Mouse (Mus musculus) small intestine, adult 2 months (tissue): Measurements from ENCODE around the gene Fer. TPM values are rescaled to one million over a fixed set of nuclear protein-coding genes. Genes with fewer than 3 reads are reported as not detected.

Experiments used
- H3K27ac ChIP-seq: fragments of 200-500 bp; 2 replicates; pipeline ENCODE4 v1.5.1; 2012; ENCODE audit warnings: low read depth, low read length, control low read depth, inconsistent platforms; ENCODE audit not compliant: insufficient read depth
- H3K27me3 ChIP-seq: fragments of 200-500 bp; 2 replicates; pipeline ENCODE4 v1.6.1; 2012; ENCODE audit warnings: mild to moderate bottlenecking, moderate library complexity, low read length, inconsistent platforms; ENCODE audit not compliant: control insufficient read depth, insufficient read depth
- H3K36me3 ChIP-seq: fragments of 200-500 bp; 2 replicates; pipeline ENCODE4 v1.6.1; 2012; ENCODE audit warnings: mild to moderate bottlenecking, low read length, control low read depth, inconsistent platforms; ENCODE audit not compliant: control insufficient read depth, insufficient read depth
- H3K4me1 ChIP-seq: fragments of 200-500 bp; 2 replicates; pipeline ENCODE4 v1.6.1; 2012; ENCODE audit warnings: low read length, inconsistent platforms, mixed read lengths; ENCODE audit not compliant: control insufficient read depth, insufficient read depth, insufficient read length
- H3K4me3 ChIP-seq: fragments of 200-500 bp; 2 replicates; pipeline ENCODE4 v1.5.1; 2012; ENCODE audit warnings: low read depth, mild to moderate bottlenecking, control low read depth, inconsistent platforms, low read length, moderate library complexity
- CTCF ChIP-seq: fragments of 200-500 bp; IDR thresholded peaks from 2 replicates; pipeline ENCODE4 v1.5.1; 2012; ENCODE audit warnings: low read depth, mild to moderate bottlenecking, control low read depth, inconsistent platforms, low read length, moderate library complexity, mixed read lengths; ENCODE audit not compliant: insufficient replicate concordance, insufficient read length; ENCODE audit errors: extremely low read depth
- POLR2A ChIP-seq: fragments of 200-500 bp; IDR thresholded peaks from 2 replicates; pipeline ENCODE4 v1.6.1; 2012; ENCODE audit warnings: low read depth, mild to moderate bottlenecking, control low read depth, inconsistent platforms, low read length, moderate library complexity
- WGBS: fragments of 180-500 bp; shearing (Covaris S2); methylation state at CpG from one replicate; pipeline ENCODE4 v1.1.7; 2018; 5-methylcytosine and 5-hydroxymethylcytosine counted together
- polyA plus RNA-seq: library from polyadenylated mRNA; depleted of rRNA; stranded (reverse); fragments of >200 nt; gene quantifications from 2 replicates; pipeline ENCODE4 v1.2.3, GENCODE M21; 2012

Gene Fer
- polyA plus RNA-seq, 1 experiment = 0.63 TPM

GRCm38 (mm10) chr17:63921601-63922203 is 58.8 kb downstream of the Fer start:
- no peak overlapping the region for H3K27ac ChIP-seq
- 67% methylated on average over 6 of the region's 6 CpGs for WGBS
- no peaks in the 10 kb centered on the region for H3K36me3 ChIP-seq
- no peaks in the 10 kb centered on the region for H3K27me3 ChIP-seq
- H3K4me1 ChIP-seq = no peaks in the 10 kb centered on the region
- no peak for TF ChIP-seq CTCF
- TF ChIP-seq POLR2A = no peak
- H3K4me3 ChIP-seq = no peak overlapping the region

GRCm38 (mm10) chr17:63925581-63925980 is 62.7 kb downstream of the Fer start:
- WGBS = 84% methylated on average over 3 of the region's 3 CpGs

GRCm38 (mm10) chr17:63930634-63931033 is 67.8 kb downstream of the Fer start:
- Histone ChIP-seq H3K27me3 (no peaks in the 10 kb centered on the region), H3K36me3 (0 out of 2 replicates have a peak, but pooled peaks cover 2% of the 10 kb centered on the region), H3K4me1 (no peaks in the 10 kb centered on the region), H3K4me3 (no peak overlapping the region), H3K27ac (no peak overlapping the region)
- no peak for TF ChIP-seq CTCF
- TF ChIP-seq POLR2A = no peak
- 53% methylated on average over 4 of the region's 4 CpGs for WGBS

More at GRCm38 (mm10) chr17:63925581-63925980, 62.7 kb downstream of the Fer start:
- no peak overlapping the region for H3K4me3 ChIP-seq
- H3K27ac ChIP-seq = no peak overlapping the region
- no peaks in the 10 kb centered on the region for H3K27me3 ChIP-seq
- no peaks in the 10 kb centered on the region for H3K36me3 ChIP-seq
- no peak for TF ChIP-seq CTCF
- TF ChIP-seq POLR2A = no peak
- no peaks in the 10 kb centered on the region for H3K4me1 ChIP-seq

DNA sequence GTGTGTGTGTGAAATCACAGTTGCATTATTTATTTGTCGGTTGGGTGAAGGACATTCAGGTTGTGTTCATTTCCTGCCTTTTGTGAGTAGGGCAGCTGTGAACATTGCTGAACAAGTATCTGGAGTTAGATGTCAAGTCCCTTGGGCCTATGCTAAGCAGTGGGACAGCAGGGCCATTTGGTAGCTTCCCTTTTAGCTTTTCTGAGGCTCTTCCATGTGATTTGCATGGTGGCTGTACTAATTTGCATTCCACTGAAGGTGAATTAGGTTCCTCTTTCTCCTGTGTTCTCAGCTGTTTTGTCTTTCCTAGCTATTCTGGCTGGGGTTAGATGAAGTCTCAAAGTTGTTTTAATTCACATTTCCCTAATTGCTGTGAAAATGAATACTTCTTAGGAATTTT is 68.7 kb downstream of the Fer start:
- 83% methylated on average over 1 of the region's 1 CpGs for WGBS
- H3K4me3 ChIP-seq = no peak overlapping the region
- TF ChIP-seq POLR2A (no peak), CTCF (no peak)
- no peaks in the 10 kb centered on the region for H3K27me3 ChIP-seq
- no peak overlapping the region for H3K27ac ChIP-seq
- no peaks in the 10 kb centered on the region for H3K4me1 ChIP-seq
- H3K36me3 ChIP-seq = 0 out of 2 replicates have a peak, but pooled peaks cover 2% of the 10 kb centered on the region

DNA sequence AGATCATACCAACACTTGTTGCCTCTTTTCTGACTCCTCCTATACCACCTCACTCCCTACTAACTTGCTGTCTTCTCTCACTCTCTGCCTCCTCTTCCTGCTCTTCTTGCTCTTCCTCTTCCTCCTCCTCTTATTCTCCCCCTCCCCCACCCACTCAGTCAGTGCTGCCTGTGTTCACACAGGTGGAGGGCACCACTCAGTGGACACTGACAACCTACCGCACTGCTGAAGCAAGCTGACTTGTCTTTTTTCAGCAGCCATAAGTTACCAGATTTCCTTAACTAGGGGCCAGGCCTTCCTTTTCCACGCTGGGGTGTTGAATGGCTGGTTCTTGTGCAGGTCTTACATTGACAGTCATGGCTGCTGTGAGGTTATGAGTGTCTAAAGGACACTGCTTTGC is 72.5 kb downstream of the Fer start:
- no peak for TF ChIP-seq CTCF
- no peak overlapping the region for H3K4me3 ChIP-seq
- 0 out of 2 replicates have a peak, but pooled peaks cover 2% of the 10 kb centered on the region for H3K36me3 ChIP-seq
- H3K27me3 ChIP-seq = no peaks in the 10 kb centered on the region
- WGBS = 90% methylated on average over 2 of the region's 2 CpGs
- H3K4me1 ChIP-seq = no peaks in the 10 kb centered on the region
- H3K27ac ChIP-seq = no peak overlapping the region

- H3K27me3 ChIP-seq = no peaks in the 10 kb centered on the region
- H3K36me3 ChIP-seq = 0 out of 2 replicates have a peak, but pooled peaks cover 2% of the 10 kb centered on the region
- no peak overlapping the region for H3K27ac ChIP-seq
- no peak overlapping the region for H3K4me3 ChIP-seq
- no peaks in the 10 kb centered on the region for H3K4me1 ChIP-seq
- WGBS = 82% methylated on average over 18 of the region's 18 CpGs
- TF ChIP-seq POLR2A = no peak
- no peak for TF ChIP-seq CTCF
These were observed 75.0 kb downstream of the Fer start for GRCm38 (mm10) chr17:63937886-63938285.

GRCm38 (mm10) chr17:63946772-63947171 is 83.9 kb downstream of the Fer start:
- Histone ChIP-seq H3K36me3 (no peaks in the 10 kb centered on the region), H3K4me3 (no peak overlapping the region)

More at GRCm38 (mm10) chr17:63946772-63947171, 83.9 kb downstream of the Fer start:
- Histone ChIP-seq H3K27ac (no peak overlapping the region), H3K4me1 (no peaks in the 10 kb centered on the region), H3K27me3 (no peaks in the 10 kb centered on the region)
- WGBS = 96% methylated on average over 2 of the region's 2 CpGs
- TF ChIP-seq CTCF (no peak), POLR2A (no peak)
